Mouse (Mus musculus) WW6 (cell line): ENCODE measurements around the gene Fam102a.
"Not testable (repeated sequence)": the region's sequence is repeated elsewhere in the genome, so short reads cannot be mapped to it uniquely, and the experiment has no call there.

Experiments
- DNase-seq: peaks from one replicate; pipeline ENCODE4 v3.0.0-alpha.2; 2013; ENCODE audit warnings: low read depth, low spot score

Gene Fam102a

GRCm38 (mm10) chr2:32534733-32535471, at the start of gene Fam102a:
Gene Fam102a (plus strand): TSS chr2:32535332.
- peak; percentile 81 for DNase-seq

DNA sequence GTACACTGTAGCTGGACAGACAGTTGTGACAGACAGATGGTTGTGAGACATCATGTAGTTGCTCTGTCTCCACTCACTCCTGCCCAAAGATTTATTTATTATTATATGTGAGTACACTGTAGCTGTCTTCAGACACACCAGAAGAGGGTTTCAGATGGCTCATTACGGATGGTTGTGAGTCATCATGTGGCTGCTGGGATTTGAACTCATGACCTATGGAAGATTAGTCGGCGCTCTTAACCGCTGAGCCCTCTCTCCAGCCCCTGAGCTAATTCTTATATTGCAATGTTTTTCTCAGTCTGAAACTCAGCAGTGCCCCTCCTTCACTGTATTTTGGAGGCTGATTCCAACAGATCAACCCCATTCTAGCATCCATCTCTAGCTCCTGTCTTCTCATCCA, 49.4 kb upstream of the Fam102a start:
- DNase-seq = no peak

GRCm38 (mm10) chr2:32486155-32486554, 49.0 kb upstream of the Fam102a start:
- DNase-seq = no peak

GRCm38 (mm10) chr2:32487124-32487623, 48.0 kb upstream of the Fam102a start:
- peak; percentile 74 for DNase-seq

GRCm38 (mm10) chr2:32488679-32489078, 46.5 kb upstream of the Fam102a start:
- DNase-seq = peak; percentile 73

DNA sequence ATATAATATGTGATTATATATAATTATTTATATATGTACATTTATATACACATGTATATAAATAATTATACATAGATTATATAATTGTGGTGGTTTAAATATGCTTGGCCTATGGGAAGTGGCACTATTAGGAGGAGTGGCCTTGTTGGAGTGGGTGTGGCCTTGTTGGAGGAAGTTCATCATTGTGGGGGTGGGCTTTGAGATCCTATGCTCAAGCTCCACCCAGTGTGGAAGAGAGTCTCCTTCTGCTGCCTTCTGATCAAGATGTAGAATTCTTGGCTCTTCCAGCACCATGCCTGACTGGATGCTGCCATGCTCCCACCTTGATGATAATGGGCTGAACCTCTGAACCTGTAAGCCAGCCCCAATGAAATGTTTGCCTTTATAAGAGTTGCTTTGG, 44.4 kb upstream of the Fam102a start:
- DNase-seq = not testable (repeated sequence)

DNA sequence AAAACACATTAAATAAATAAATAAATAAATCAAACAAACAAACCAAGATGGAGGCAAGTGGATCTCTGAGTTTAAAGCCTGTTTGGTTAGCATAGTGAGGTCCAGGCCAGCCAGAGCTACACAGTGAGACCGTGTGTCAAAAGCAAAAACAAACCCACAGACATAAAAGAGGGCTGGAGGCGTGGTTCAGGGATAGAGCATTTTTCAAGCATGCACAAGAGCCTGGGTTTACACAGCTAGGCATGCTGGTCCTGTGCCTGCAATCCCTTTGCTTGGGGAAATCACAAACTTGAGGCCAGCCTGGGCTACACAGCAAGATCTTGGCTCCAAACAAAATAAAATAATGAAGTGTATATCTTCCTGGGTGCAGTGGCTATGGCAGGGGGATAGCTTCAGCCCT, 42.5 kb upstream of the Fam102a start:
- no peak for DNase-seq

DNA sequence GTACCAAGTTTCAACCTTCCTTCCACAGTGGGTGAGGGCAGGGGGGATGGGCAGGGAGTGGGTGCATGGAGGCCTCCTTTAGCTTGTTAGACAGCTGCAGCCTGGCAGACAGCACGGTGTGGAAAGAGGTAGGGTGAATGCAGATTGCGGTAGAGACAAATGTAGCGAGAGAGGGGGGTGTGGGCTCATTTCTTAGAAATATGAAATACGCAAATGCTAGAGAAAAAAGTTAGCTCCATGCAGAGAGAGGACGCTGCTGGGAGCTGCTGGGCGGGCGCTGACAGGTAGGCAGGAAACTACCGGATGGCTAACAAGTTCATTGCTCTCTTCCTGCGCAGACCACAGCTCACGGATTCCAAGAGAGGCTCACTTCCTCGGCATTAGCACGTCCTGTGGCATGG, 41.8 kb upstream of the Fam102a start:
- DNase-seq = no peak

DNA sequence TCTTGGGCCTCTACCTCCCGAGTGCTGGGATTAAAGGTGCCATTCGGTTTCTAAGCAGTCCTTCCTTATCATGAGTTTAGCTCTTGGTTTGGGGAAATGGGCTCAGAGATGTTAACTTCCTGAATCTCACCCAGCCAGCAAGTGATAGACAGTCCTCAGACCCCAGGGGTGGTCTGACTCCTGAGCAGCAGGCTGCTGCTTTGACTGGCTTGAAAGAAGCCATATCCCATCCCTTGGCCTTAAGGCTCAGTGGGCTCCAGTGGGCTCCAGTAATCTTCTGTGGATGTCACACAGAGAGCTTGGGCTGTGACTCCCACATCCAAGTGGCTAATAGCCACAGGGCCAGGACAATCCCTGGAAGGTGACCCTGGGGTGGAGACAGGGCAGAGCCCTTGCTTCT, 40.6 kb upstream of the Fam102a start:
- DNase-seq = no peak

GRCm38 (mm10) chr2:32495185-32495726, 39.9 kb upstream of the Fam102a start:
- no peak for DNase-seq

DNA sequence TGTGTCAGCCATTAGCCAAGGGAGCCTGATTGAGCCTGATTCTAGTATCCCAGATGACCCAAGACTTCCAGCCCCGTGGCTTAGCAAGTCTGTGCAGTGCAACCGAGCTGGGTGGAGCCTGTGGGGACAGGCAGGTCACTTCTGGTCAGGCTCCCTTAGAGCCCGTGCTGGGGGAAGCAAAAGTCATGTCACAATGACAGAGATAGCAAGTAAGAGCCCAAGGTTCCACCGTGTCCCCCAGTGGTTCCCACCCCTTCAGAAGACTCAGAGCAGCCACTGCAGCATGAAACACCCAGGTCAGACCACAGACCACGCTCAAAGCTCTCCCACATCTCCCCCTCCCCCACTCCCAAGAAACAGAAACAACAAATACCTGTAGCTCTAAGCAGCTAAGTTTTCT, 38.9 kb upstream of the Fam102a start:
- DNase-seq = no peak

DNA sequence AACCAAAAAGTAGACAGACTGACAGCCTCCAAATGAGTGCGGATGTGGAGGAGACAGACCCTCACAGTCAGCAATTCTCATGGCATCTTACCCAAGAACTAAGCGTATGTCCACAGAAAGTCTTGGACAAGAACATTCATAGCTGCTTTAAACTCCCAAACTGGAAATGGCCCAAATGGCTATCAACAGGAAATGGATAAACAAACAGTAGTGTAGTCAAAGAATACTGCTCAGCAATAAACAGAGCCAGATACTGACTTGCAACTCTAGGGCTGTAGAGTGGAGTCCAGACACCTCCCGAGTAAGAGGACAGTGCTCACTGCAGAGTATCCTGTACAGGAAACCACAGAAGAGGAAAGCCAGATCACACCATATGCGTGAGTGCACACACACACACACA, 35.8 kb upstream of the Fam102a start:
- DNase-seq = no peak

GRCm38 (mm10) chr2:32500461-32500860, 34.7 kb upstream of the Fam102a start:
- no peak for DNase-seq

DNA sequence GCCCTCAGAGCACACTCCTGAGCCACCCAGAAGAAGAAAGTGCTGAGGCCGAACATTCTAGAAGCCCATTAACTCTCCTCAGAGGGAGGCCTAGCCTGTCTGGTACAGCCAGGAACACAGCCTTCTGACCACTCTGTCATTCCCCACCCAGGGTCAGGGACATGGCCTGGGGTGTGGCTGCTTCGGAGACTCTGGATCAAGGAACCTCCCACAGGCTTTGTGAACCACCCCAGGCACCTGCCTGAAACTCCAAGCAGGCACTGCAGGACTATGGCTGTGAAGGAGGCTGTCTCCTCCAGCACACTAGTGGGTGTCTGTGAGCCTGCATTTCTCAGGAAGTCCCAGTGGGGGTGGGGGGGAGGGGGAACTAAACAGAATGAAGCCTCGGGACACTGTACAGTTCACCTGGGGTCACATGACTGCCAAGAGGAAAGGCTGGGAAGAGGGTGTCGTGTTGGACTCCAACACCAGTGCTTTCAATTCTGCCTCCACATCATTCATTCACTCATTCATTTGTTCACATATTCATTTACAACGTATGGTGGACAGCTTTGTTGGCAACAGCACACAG, 33.3 kb upstream of the Fam102a start:
- DNase-seq = no peak

- no peak for DNase-seq
Measured at GRCm38 (mm10) chr2:32502843-32503242, 32.3 kb upstream of the Fam102a start.

DNA sequence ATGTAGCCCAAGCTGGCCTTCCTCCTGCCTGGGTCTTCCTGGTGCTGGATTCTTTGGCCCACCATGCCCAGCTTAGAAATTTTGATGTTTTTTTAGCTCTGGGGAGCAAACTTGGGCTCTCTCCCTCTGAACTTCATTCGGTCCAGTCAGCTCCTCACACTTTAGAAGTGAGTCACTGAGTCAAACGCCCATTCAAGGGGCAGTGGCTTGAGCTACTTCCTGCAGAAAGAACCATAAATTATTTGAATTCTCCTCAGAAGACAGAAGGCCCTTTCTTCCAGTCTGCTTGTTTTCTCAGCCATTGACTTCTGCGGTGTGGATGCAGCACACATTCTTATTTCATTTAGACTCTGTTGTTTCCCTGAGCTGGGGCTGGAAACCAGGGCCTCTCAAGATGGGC, 31.5 kb upstream of the Fam102a start:
- no peak for DNase-seq

- DNase-seq = no peak
Measured at GRCm38 (mm10) chr2:32505536-32505935, 29.6 kb upstream of the Fam102a start.

DNA sequence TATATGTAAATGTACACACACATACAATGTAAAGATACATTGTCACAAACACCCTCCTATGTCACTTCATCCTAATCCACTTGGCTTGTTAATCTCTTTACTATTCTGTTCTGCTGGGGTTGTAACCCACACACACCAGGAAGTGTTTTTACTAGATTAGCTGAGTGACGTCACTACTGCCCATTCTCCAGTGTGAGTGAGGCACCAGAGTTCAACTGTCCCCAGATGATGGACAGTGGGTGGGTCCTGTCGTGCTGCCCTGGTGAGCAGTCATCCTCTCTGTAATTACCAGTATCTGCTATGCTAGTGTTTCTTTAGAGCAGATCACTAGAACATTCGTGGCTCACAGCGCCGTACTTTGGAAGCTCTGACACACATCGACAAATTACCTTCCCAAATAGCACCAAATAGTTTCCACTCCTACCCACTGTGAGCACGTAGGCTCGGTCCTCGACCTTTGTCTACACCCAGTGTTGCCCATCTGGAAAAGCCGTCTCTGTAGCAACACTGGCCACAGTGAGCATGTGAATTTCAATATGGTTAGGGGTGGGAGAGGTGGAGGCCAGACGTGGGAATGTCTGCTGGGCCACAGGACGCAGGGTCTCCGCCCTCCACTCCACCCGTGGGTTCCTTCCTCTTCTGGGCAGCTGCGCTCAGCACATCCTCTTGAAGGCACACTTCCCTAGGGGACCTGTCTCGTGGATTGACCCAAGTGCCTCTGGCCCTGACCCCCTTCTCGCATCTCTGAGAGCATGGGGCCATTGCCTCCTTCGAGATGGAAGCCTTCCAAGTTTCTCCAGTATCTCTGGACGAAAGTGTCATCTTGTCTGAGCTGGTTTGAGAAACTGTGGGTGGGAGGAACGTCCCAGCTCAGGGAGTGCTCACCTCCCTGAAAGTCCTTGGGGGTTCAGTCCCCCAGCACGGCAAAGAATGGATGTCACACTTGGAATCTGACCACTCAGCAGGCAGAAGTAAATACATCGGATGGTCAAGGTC, 28.2 kb upstream of the Fam102a start:
- DNase-seq = no peak

- DNase-seq = no peak
Measured at GRCm38 (mm10) chr2:32507906-32508305, 27.2 kb upstream of the Fam102a start.

DNA sequence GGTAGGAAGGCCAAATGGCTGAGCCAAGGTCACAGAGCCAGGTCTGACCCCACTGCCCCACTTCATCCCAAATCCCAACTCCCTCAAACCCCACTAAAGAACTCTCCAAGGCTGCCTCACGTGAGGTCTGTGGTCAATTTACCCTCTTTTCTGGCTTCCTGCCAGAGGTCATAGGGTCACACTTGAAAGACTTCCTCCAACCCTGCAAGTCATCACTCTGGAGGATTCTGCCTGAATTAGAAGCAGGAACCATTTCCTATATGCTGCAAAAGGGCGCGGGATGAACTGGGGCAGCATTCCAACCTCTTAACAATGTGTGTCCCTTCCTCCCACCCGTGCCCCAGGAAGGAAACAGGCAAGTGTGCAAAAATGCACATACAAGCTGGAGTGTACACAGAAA, 25.8 kb upstream of the Fam102a start:
- peak; percentile 42 for DNase-seq

DNA sequence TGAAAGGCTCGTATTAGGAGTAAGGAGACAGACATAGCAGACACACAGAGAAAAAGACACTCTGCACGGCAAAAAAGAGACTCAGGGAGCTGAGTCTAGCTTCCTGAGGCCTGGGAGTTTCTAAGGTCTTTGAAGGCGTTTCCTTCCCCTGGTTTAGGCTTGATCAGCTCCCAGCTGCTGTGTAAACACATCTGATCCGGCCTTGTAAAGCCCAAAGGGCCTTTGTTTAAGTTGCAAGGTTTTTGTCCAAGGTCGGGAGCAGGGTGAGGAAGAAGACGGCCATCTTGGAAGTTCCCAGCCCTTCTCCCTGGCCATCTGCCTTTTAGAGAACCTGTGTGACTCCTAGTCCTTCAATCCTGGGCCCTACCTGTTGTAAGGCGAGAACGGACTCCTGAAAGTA, 25.2 kb upstream of the Fam102a start:
- DNase-seq = no peak

- no peak for DNase-seq
Measured at GRCm38 (mm10) chr2:32512592-32512991, 22.5 kb upstream of the Fam102a start.
